Mouse (Mus musculus): Measurements from ENCODE around the gene P3h1. TPM values are rescaled to one million over a fixed set of nuclear protein-coding genes. Genes with fewer than 3 reads are reported as not detected.
A peak's percentile ranks its signal among the peaks of the same experiment; 100 is the strongest.

P3h1 gene
- polyA plus RNA-seq, 1 experiment from 2014 or later = 28.5 TPM

DNA sequence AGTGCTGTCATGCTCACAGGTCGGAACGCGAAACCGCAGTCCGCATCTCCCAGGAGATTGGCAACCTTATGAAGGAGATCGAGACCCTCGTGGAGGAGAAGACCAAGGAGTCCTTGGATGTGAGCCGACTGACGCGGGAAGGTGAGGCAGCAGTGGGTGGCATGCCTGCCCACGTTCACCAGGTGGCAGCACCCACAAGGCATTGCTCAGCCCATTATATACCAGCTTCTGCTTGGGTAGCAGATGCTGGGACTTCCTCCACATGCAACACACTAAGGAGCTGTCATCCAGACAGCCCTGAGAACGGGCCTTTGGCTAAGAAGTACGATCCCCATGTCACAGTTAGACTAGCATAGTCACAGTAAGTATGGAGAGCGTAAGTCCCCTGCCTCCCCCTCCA is 8.9 kb downstream of the P3h1 start:
- peaks cover 7% of the 10 kb centered on the region; the same call in 1 of the 2 replicates for H3K36me3 ChIP-seq
- 89% methylated on average over 14 of the region's 14 CpGs for WGBS
- H3K4me3 ChIP-seq (replicated peaks) = no peak overlapping the region
- H3K27ac ChIP-seq = no peak overlapping the region
- H3K9me3 ChIP-seq = no peaks in the 10 kb centered on the region
- H3K4me2 ChIP-seq (replicated peaks) = no peak overlapping the region
- no peaks in the 10 kb centered on the region for H3K27me3 ChIP-seq (replicated peaks)
- ATAC-seq = no peak
- no peak overlapping the region for H3K9ac ChIP-seq
- no peaks in the 10 kb centered on the region for H3K4me1 ChIP-seq (replicated peaks)

DNA sequence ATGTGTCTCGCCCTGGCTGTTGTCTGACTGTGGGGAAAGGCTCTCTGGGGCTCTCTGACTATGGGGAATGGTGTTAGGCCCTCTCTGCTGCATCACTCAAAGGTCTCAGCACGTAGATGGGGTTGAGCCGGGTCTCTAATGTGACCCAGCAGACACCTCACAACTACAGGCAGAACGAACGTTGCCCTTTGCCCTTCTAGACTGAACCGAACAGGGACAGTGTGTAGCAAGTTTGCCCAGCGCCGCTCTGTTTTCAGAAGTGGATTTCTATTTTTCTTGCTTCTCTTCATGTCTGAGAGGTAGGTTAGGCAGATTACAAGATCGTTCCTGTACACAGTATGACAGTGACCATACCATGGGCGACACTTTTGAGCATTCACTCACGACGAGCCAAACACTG is 9.9 kb downstream of the P3h1 start:
- Histone ChIP-seq H3K4me3 (replicated peaks) (no peak overlapping the region), H3K9me3 (no peaks in the 10 kb centered on the region), H3K4me2 (replicated peaks) (no peak overlapping the region), H3K4me1 (replicated peaks) (0 out of 2 replicates have a peak, but pooled peaks cover 3% of the 10 kb centered on the region), H3K9ac (no peak overlapping the region), H3K36me3 (peaks cover 9% of the 10 kb centered on the region; the same call in 1 of the 2 replicates), H3K27ac (no peak overlapping the region), H3K27me3 (replicated peaks) (no peaks in the 10 kb centered on the region)
- ATAC-seq = no peak
- 94% methylated on average over 12 of the region's 12 CpGs for whole genome bisulfite sequencing

DNA sequence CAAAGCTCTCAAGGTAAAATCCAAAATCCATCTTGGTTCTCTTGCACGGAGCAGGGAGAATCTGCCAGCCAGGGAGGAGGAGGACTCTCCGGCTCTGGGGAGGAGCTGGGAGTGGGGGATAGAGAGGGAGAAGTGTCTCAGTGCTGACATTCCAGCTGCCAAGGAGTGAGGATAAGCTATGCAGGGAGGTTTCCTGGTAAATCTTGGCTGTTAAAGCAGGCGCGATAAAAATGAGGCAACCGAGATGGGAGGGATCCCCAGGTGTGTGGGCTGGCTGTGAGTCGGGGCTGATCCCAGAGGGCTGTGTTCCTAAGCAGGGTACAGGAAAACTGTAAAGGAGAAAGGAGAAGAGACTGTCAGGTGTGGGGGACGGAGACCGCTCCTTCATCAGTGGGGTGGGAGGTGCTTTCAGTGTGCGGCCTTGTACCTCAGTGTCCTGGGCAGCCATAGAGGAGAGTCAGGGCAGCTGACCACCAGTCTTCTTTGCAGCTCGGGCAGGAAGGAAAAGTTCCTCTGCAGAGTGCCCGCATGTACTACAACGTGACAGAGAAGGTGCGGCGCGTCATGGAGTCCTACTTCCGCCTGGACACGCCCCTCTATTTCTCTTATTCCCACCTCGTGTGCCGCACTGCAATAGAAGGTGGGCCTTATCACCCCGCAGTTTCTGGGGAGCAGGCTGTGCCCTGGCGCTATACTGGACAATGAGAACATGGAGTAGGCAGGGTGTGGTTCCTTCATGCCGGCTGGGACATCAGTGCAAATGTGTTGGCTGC is 11.9 kb downstream of the P3h1 start:
- no peaks in the 10 kb centered on the region for H3K9me3 ChIP-seq
- no peak for ATAC-seq
- H3K4me2 ChIP-seq (replicated peaks) = no peak overlapping the region
- 76% methylated on average over 22 of the region's 22 CpGs for WGBS
- H3K4me1 ChIP-seq (replicated peaks) = 0 out of 2 replicates have a peak, but pooled peaks cover 3% of the 10 kb centered on the region
- no peak overlapping the region for H3K9ac ChIP-seq
- H3K27me3 ChIP-seq (replicated peaks) = no peaks in the 10 kb centered on the region
- peaks cover 9% of the 10 kb centered on the region; the same call in 1 of the 2 replicates for H3K36me3 ChIP-seq
- no peak overlapping the region for H3K27ac ChIP-seq
- H3K4me3 ChIP-seq (replicated peaks) = no peak overlapping the region

DNA sequence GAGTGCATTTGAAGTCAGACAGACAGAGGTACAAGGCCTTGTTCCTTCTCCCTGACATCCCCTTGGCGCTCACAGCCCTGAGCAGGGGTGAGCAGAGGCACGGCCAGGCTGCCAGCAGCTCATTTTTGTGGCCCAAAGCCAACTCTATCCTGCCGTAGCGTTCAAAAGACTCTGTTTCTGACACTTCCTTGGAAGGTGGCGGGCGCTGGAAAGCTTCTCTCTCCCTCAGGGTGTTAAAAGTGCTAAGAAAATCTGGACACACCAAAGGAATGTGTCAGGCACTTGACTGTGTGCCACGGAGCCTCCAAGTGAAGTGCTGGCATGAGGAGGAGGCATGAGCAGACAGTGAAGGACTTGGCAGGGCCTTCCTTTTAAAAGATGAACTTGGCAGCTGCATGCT is 12.8 kb downstream of the P3h1 start:
- no peaks in the 10 kb centered on the region for H3K27me3 ChIP-seq (replicated peaks)
- peaks cover 9% of the 10 kb centered on the region; the same call in 1 of the 2 replicates for H3K36me3 ChIP-seq
- no peaks in the 10 kb centered on the region for H3K9me3 ChIP-seq
- 0 out of 2 replicates have a peak, but pooled peaks cover 3% of the 10 kb centered on the region for H3K4me1 ChIP-seq (replicated peaks)
- WGBS = 78% methylated on average over 7 of the region's 7 CpGs
- H3K4me3 ChIP-seq (replicated peaks) = no peak overlapping the region
- no peak overlapping the region for H3K9ac ChIP-seq
- no peak overlapping the region for H3K4me2 ChIP-seq (replicated peaks)
- no peak for ATAC-seq
- H3K27ac ChIP-seq = no peak overlapping the region

DNA sequence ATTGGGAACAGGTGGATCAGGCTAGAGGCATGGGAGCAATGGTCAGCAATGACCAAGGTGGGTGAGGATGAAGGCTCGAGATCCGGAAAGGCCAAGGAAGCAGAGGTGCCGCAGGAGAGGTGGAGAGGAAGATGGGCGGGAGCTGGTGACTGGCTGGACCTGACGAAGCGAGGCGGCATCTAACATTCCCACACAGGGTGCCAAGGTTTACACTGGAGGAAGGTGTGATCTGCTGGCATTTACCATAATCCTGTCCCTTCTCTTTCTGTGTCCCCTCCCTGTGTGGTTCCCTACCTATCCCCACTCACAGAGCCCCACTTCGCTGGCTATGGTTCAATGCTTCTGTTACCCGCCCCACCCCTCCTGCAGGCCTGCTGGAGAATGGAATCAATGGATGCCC is 13.2 kb downstream of the P3h1 start:
- H3K9me3 ChIP-seq = no peaks in the 10 kb centered on the region
- 86% methylated on average over 9 of the region's 9 CpGs for WGBS
- H3K27me3 ChIP-seq (replicated peaks) = no peaks in the 10 kb centered on the region
- no peak overlapping the region for H3K4me2 ChIP-seq (replicated peaks)
- no peak for ATAC-seq
- no peak overlapping the region for H3K9ac ChIP-seq
- no peak overlapping the region for H3K27ac ChIP-seq
- peaks cover 9% of the 10 kb centered on the region; the same call in 1 of the 2 replicates for H3K36me3 ChIP-seq
- H3K4me3 ChIP-seq (replicated peaks) = no peak overlapping the region
- H3K4me1 ChIP-seq (replicated peaks) = 0 out of 2 replicates have a peak, but pooled peaks cover 3% of the 10 kb centered on the region

DNA sequence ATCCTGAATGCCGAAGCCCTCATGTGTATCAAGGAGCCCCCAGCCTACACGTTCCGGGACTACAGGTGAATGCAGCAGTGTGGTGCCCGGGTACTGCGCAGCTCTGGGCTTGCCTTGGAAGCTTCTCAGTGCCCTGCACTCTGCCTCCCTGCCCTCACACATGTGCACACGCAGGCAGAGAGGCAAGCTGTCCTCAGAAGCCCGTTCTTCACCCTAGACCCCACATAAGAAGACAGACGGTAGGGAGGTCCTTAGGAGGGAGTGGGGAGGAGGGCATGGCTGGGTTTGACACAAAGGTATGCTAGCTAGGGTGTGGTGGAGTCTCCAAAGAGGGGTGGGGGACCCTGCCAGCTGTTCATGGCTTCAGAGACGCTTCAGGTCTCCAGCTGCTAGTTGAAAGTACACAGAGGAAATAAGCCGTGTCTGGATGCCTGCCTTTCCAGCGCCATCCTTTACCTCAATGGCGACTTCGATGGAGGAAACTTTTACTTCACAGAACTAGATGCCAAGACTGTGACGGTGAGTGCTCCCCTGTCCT is 14.0 kb downstream of the P3h1 start:
- Histone ChIP-seq H3K4me2 (replicated peaks) (no peak overlapping the region), H3K4me1 (replicated peaks) (0 out of 2 replicates have a peak, but pooled peaks cover 3% of the 10 kb centered on the region), H3K27ac (no peak overlapping the region), H3K9me3 (no peaks in the 10 kb centered on the region), H3K4me3 (replicated peaks) (no peak overlapping the region), H3K9ac (no peak overlapping the region), H3K36me3 (peaks cover 5% of the 10 kb centered on the region; the same call in 1 of the 2 replicates), H3K27me3 (replicated peaks) (no peaks in the 10 kb centered on the region)
- WGBS = 76% methylated on average over 14 of the region's 14 CpGs
- ATAC-seq = no peak

DNA sequence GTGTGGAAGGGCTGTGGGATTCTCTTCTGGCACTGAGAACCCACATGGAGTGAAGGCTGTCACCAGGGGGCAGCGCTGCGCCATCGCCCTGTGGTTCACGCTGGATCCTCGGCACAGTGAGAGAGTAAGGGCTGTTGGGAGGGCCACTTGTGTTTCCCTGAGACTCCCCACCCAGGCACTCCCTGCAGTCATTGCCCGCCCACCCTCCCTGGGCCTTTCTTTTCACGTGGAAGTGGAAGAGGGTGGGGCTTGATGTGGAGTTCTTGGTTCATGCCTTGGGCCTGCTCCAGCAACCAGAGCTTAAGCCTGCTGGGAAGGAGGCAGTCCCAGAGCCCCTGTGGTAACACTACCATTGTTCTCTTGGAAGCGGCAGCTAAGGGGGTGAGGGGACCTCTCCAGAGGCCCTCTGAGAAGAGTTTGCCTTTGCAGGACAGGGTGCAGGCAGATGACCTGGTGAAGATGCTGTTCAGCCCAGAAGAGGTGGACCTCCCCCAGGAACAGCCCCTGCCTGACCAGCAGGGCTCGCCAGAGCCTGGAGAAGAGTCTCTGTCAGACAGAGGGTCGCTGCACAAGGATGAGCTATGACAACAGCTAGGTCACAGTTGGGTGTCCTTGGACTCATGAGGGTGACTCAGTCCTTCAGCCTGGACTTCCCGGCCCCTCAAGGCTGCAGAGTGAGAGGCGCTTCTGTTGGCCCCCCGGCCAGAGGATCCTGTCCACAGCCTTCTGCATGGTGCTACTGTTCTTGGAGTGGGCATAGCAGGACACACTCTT is 14.9 kb downstream of the P3h1 start:
- no peaks in the 10 kb centered on the region for H3K27me3 ChIP-seq (replicated peaks)
- H3K4me3 ChIP-seq (replicated peaks) = no peak overlapping the region
- H3K36me3 ChIP-seq = peaks cover 4% of the 10 kb centered on the region; the same call in 1 of the 2 replicates
- no peak overlapping the region for H3K9ac ChIP-seq
- H3K4me2 ChIP-seq (replicated peaks) = no peak overlapping the region
- 35% methylated on average over 13 of the region's 13 CpGs for WGBS
- H3K9me3 ChIP-seq = no peaks in the 10 kb centered on the region
- H3K4me1 ChIP-seq (replicated peaks) = 0 out of 2 replicates have a peak, but pooled peaks cover 3% of the 10 kb centered on the region
- H3K27ac ChIP-seq = 0 out of 2 replicates have a peak overlapping the region, but pooled peaks have one; percentile 32
- ATAC-seq = peak; percentile 78

DNA sequence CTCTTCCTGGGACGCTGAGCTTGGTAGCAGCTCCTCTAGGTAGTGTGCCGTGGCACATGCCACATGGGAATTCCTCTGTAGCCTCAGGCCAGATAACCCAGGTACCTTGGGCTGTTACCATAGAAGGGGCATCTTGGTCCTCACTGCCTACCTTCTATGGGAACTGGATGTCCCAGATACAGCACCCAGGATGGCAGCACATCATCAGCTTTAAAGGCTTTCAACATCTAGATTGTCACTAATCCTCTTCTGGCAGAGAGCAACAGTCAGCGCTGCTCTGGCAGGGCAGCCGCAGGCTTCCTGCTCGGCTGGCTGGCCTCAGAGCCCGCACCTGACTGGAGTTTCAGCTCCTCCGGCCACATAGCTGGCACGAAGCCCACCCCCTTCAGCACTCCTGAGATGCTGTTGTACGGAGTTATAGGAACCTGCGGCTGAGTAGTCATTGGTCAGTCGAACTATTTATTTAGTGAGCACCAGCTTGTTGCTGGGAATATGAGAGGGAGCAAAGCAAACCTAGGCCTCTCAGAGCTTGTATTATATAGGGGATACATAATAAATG is 15.8 kb downstream of the P3h1 start:
- Histone ChIP-seq H3K36me3 (peaks cover 4% of the 10 kb centered on the region; the same call in 1 of the 2 replicates), H3K4me1 (replicated peaks) (0 out of 2 replicates have a peak, but pooled peaks cover 3% of the 10 kb centered on the region), H3K4me2 (replicated peaks) (no peak overlapping the region), H3K27me3 (replicated peaks) (no peaks in the 10 kb centered on the region), H3K9me3 (no peaks in the 10 kb centered on the region), H3K4me3 (replicated peaks) (no peak overlapping the region), H3K27ac (no peak overlapping the region), H3K9ac (no peak overlapping the region)
- ATAC-seq = no peak
- WGBS = 89% methylated on average over 11 of the region's 11 CpGs

DNA sequence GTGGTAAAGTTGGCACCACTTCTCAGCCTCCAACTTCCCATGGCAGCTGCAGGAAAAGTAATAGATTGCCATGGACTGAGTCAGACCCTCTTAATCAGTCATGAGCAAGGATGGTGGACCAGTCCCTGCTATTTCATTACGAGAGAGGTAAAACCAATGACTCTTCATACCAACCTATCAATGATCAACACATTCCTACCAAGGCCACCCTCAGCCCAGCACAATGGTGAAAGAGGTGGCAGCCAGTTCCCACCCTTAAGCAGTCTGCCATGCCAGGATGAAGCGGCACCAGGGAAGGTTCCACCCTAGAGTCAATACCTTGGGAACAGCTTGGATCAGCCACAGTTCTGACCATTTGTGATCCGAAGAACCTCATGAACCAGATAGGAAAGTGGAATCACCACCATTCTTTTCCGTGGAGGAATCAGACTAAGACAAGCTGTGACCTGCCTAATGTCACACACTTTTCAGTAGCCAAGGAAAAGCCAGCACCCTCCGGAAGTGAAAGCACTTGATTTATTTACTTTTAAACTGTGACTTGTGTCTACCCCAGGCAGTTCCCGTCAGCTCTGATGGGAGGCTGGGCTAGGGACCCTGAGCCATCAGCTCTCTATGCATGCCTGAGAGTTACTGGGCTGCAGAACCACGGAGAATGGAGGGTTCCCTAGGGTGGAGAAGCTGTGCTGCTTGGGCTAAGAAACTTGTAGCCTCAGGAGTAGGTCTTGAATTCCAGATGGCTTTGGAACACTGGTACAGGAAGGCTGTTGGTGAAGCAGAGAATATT is 19.5 kb downstream of the P3h1 start:
- Histone ChIP-seq H3K4me1 (replicated peaks) (peaks cover 5% of the 10 kb centered on the region; the same call in 1 of the 2 replicates), H3K4me2 (replicated peaks) (no peak overlapping the region), H3K9me3 (no peaks in the 10 kb centered on the region), H3K27me3 (replicated peaks) (no peaks in the 10 kb centered on the region), H3K9ac (no peak overlapping the region), H3K36me3 (peaks cover 3% of the 10 kb centered on the region; the same call in 1 of the 2 replicates), H3K4me3 (replicated peaks) (no peak overlapping the region), H3K27ac (no peak overlapping the region)
- 54% methylated on average over 7 of the region's 7 CpGs for WGBS
- no peak for ATAC-seq

DNA sequence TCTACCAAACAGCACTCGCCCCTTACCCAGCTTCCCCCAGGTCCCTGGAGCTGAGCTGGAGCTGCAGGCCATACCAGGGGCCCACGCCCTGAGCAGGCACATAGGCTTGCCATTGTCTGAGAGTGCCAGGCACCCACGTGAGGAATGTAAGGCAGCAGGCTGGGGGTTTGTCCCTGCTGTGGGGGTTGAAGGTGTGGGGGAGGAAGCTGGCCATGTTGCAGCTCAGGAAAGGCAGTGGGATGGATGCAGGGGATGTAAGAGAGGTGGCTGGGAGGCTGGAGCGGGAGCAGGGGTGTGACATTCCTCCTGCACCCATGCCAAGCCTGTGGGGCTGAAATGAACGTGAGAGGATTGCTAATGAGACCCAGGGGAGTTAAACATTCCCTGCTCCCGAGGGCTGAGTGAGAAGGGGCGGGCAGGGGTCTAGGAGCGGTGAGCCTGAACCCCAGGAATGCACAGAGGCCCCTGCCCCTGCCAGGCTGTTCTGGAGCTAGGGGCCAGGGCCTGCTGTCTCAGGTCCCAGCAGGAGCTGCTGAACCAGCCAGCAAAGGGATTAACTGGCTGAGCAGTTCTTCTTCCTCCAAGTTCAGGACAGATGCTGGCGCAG is 21.4 kb downstream of the P3h1 start:
- no peaks in the 10 kb centered on the region for H3K27me3 ChIP-seq (replicated peaks)
- no peak overlapping the region for H3K4me3 ChIP-seq (replicated peaks)
- peaks cover 4% of the 10 kb centered on the region; the same call in 1 of the 2 replicates for H3K4me1 ChIP-seq (replicated peaks)
- WGBS = 49% methylated on average over 9 of the region's 9 CpGs
- no peak overlapping the region for H3K9ac ChIP-seq
- no peaks in the 10 kb centered on the region for H3K36me3 ChIP-seq
- no peak overlapping the region for H3K4me2 ChIP-seq (replicated peaks)
- H3K9me3 ChIP-seq = no peaks in the 10 kb centered on the region
- ATAC-seq = no peak
- no peak overlapping the region for H3K27ac ChIP-seq

DNA sequence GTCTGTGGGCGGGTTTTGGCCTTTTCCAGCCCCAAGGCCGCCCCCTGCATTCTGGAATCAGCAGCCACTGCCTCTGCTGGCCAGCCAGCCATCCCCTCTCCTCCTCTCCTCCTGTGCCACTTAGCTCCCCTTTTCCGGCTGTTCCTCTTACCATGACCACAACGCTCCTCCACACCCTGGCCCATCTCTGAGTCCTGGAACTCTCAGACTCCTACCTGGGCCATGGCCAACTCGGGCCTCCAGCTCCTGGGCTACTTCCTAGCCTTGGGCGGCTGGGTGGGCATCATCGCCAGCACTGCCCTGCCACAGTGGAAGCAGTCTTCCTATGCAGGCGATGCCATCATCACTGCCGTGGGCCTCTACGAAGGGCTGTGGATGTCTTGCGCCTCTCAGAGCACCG is 22.6 kb downstream of the P3h1 start, which contains the start of gene Cldn19:
TSS of gene Cldn19 (plus strand) at position 64 of the 400 bp plus-strand sequence.
- peaks cover 6% of the 10 kb centered on the region; the same call in 1 of the 2 replicates for H3K4me1 ChIP-seq (replicated peaks)
- H3K27ac ChIP-seq = no peak within 1 kb of the TSS
- no peaks in the 10 kb centered on the region for H3K9me3 ChIP-seq

More for the DNA sequence above, 22.6 kb downstream of the P3h1 start, which contains the start of gene Cldn19:
- Histone ChIP-seq H3K4me2 (replicated peaks) (no peak within 1 kb of the TSS), H3K4me3 (replicated peaks) (no peak within 1 kb of the TSS), H3K9ac (no peak within 1 kb of the TSS), H3K27me3 (replicated peaks) (no peaks in the 10 kb centered on the region), H3K36me3 (no peaks in the 10 kb centered on the region)
- no peak for ATAC-seq
- WGBS = 86% methylated on average over 12 of the region's 12 CpGs
